Mouse (Mus musculus) gastrocnemius, postnatal 10 days (tissue): ENCODE results near the gene Vmn1r17. TPM values are rescaled to one million over a fixed set of nuclear protein-coding genes. Genes with fewer than 3 reads are reported as not detected.
"Not testable (repeated sequence)": the region's sequence is repeated elsewhere in the genome, so short reads cannot be mapped to it uniquely, and the experiment has no call there.

Source experiments
- DNase-seq: peaks from one replicate; pipeline ENCODE4 v3.0.0; 2021; ENCODE audit warnings: mixed read lengths
- long read RNA-seq, 2 experiments: library from polyadenylated mRNA; stranded (forward); transcript quantifications; one replicate each; pipeline ENCODE4 v2.0.0; 2021
- total RNA-seq, 2 experiments: library from RNA; stranded (reverse); gene quantifications; 2 replicates each; pipeline ENCODE4 v1.2.3; 2021

The Vmn1r17 gene
- not detected for total RNA-seq
- long read RNA-seq, experiment 1, result 0 reads
- long read RNA-seq, experiment 2, result 0 reads

- no peak for DNase-seq
Observed at GRCm38 (mm10) chr6:57363627-57364026, at the start of gene Vmn1r17. TSS of gene Vmn1r17 (minus strand) at chr6:57363727.

GRCm38 (mm10) chr6:57403480-57403879 is 40.0 kb upstream of the Vmn1r17 start, which contains the start of gene Vmn1r19:
TSS of gene Vmn1r19 (plus strand) at chr6:57403780.
- not testable (repeated sequence) for DNase-seq

GRCm38 (mm10) chr6:57395683-57396082 is 32.2 kb upstream of the Vmn1r17 start, which contains the start of gene Vmn1r18:
TSS of gene Vmn1r18 (minus strand) at chr6:57395783.
- no peak for DNase-seq

GRCm38 (mm10) chr6:57367496-57367895 is 4.0 kb upstream of the Vmn1r17 start:
- DNase-seq, result no peak

GRCm38 (mm10) chr6:57365866-57366265 is 2.3 kb upstream of the Vmn1r17 start:
- not testable (repeated sequence) for DNase-seq

GRCm38 (mm10) chr6:57356864-57357263 is 6.7 kb downstream of the Vmn1r17 start:
- no peak for DNase-seq

- no peak for DNase-seq
Observed at GRCm38 (mm10) chr6:57329394-57329793, 34.1 kb downstream of the Vmn1r17 start, which contains the start of gene Vmn1r16. TSS of gene Vmn1r16 (minus strand) at chr6:57329494.

- no peak for DNase-seq
Observed at GRCm38 (mm10) chr6:57326176-57326575, 37.4 kb downstream of the Vmn1r17 start.

Other genes with a start within 250 kb of the Vmn1r17 start
- not detected for gene Vmn1r11, start 230.3 kb downstream of the Vmn1r17 start, total RNA-seq
- not detected for gene Vmn1r12, start 206.8 kb downstream of the Vmn1r17 start, total RNA-seq
- gene Vmn1r13, start 160.4 kb downstream of the Vmn1r17 start, total RNA-seq, result not detected
- not detected for gene Vmn1r14, start 132.0 kb downstream of the Vmn1r17 start, total RNA-seq
- gene Vmn1r15, start 105.8 kb downstream of the Vmn1r17 start, total RNA-seq, result not detected
- not detected for gene Vmn1r16, start 34.2 kb downstream of the Vmn1r17 start, total RNA-seq
- not detected for gene Vmn1r18, start 32.1 kb upstream of the Vmn1r17 start, total RNA-seq
- not detected for gene Vmn1r19, start 40.1 kb upstream of the Vmn1r17 start, total RNA-seq
- not detected for gene Vmn1r20, start 65.2 kb upstream of the Vmn1r17 start, total RNA-seq
- gene Ppm1k, start 171.7 kb upstream of the Vmn1r17 start, total RNA-seq, result 10 to 100 TPM in 1 of 2 experiments, 1 to 10 TPM in 1; 7.9 to 11.1 TPM
- gene Herc6, start 217.3 kb upstream of the Vmn1r17 start, total RNA-seq, result 1 to 10 TPM; 1.5 to 1.9 TPM